Mouse (Mus musculus): ENCODE measurements at regions not wholly inside any gene's neighbourhood (a gene's known extent, or its start where the extent isn't known, plus 50 kb on each side); places are given as distances from the start of the nearest gene placed in this dataset.

DNA sequence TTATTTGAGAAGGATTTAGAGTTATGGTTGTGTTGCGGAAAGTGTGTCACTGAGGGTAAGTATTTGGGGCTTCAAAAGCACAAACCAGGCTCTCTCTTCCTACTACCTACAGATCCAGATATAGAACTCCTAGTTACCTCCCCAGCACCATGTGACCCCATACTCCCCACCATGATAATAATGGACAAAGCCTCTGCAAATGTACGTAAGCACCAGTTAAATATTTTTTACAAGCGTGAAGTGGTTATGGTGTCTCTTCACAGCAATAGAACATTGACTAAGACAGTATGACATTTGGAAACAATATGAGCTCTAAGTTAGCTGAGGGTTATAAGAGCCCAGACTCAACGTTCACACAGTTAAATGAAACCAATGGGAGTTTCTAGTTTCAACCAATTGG, 233.8 kb upstream of the Fshr start:
- H3K27ac ChIP-seq (ENCODE audit: insufficient read depth, low read depth, low read length, poor library complexity, severe bottlenecking) = no peak overlapping the region
- DNase-seq (ENCODE audit: low read depth, low spot score) = no peak
- TF ChIP-seq MAFK (IDR thresholded peaks at IDR 0.05; ENCODE audit: insufficient read depth, low read depth, low read length) (no peak), ZNF384 (IDR thresholded peaks at IDR 0.05; ENCODE audit: low read depth, low read length) (no peak), CHD2 (IDR thresholded peaks at IDR 0.05; ENCODE audit: low read depth, low read length) (no peak)
- H3K9ac ChIP-seq (ENCODE audit: insufficient read depth, low read depth, low read length, poor library complexity, severe bottlenecking) = no peak overlapping the region
- no peaks in the 10 kb centered on the region for H3K9me3 ChIP-seq (ENCODE audit: control insufficient read depth, insufficient read depth, low read depth, low read length)
- in situ Hi-C loops (cut with MboI; ENCODE audit: low sequenced_read_pairs in 2 of 2, unreplicated experiment in 2 of 2) = no loop called here
- H3K36me3 ChIP-seq (ENCODE audit: control insufficient read depth, insufficient read depth, low read length, poor library complexity, severe bottlenecking) = no peaks in the 10 kb centered on the region
- no peak overlapping the region for H3K4me3 ChIP-seq (ENCODE audit: insufficient read depth in 1 of 2, low read depth in 1 of 2, low read length in 2 of 2, poor library complexity in 1 of 2, severe bottlenecking in 1 of 2)
- no peaks in the 10 kb centered on the region for H3K4me1 ChIP-seq (ENCODE audit: control insufficient read depth in 2 of 2, insufficient read depth in 2 of 2, low read length in 2 of 2, poor library complexity in 1 of 2)

DNA sequence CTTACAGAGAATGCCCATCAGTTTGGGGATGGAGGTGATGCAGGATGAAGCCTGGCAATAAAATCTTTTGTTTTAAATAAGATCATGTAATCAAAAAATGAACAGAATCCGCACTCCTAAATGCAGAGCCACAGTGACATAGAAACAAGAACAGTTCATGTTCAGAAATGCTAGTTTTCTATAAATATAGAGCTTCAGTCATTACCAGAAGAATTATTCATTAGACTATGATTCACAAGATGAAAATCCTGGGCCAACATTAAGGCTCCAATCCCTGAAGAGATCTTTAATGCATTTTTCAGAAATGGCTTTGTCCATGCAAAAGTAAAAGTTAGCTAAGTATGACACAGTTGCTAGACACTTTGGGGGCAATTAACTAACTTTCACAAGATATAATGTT, 209.6 kb upstream of the Fshr start:
- Histone ChIP-seq H3K9me3 (ENCODE audit: control insufficient read depth, insufficient read depth, low read depth, low read length) (no peaks in the 10 kb centered on the region), H3K36me3 (ENCODE audit: control insufficient read depth, insufficient read depth, low read length, poor library complexity, severe bottlenecking) (no peaks in the 10 kb centered on the region), H3K27ac (ENCODE audit: insufficient read depth, low read depth, low read length, poor library complexity, severe bottlenecking) (no peak overlapping the region), H3K4me1 (ENCODE audit: control insufficient read depth in 2 of 2, insufficient read depth in 2 of 2, low read length in 2 of 2, poor library complexity in 1 of 2) (no peaks in the 10 kb centered on the region), H3K4me3 (ENCODE audit: insufficient read depth in 1 of 2, low read depth in 1 of 2, low read length in 2 of 2, poor library complexity in 1 of 2, severe bottlenecking in 1 of 2) (no peak overlapping the region), H3K9ac (ENCODE audit: insufficient read depth, low read depth, low read length, poor library complexity, severe bottlenecking) (no peak overlapping the region)
- TF ChIP-seq ZC3H11A (IDR thresholded peaks at IDR 0.05; ENCODE audit: borderline replicate concordance, low read depth, low read length) = no peak
- no peak for TF ChIP-seq ZNF384 (IDR thresholded peaks at IDR 0.05; ENCODE audit: low read depth, low read length)
- TF ChIP-seq HCFC1 (IDR thresholded peaks at IDR 0.05; ENCODE audit: borderline replicate concordance, insufficient read depth, low read length) = no peak
- TF ChIP-seq CHD2 (IDR thresholded peaks at IDR 0.05; ENCODE audit: low read depth, low read length) = no peak
- no peak for TF ChIP-seq MAFK (IDR thresholded peaks at IDR 0.05; ENCODE audit: insufficient read depth, low read depth, low read length)
- DNase-seq (ENCODE audit: low read depth, low spot score) = no peak
- in situ Hi-C loops (cut with MboI; ENCODE audit: low sequenced_read_pairs in 2 of 2, unreplicated experiment in 2 of 2) = no loop called here

DNA sequence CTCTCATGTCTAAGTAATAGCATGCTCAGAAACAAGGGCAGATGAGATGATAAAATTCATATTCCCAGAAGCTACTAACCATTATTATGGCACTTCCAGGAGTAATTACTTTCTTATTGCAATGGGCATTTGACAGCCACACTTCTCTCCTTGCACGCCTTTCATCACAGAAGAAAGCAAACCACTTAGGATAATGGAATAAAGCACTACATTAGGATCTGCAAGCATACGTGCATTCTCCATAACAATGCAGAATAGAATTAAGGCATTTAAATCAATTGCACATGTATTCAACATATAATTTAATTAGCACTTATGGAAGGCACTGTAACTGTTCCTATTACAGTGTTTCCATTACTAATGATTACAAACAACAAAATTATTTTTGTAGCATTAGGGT, 205.1 kb upstream of the Fshr start:
- H3K27ac ChIP-seq (ENCODE audit: insufficient read depth, low read depth, low read length, poor library complexity, severe bottlenecking) = no peak overlapping the region
- no peaks in the 10 kb centered on the region for H3K36me3 ChIP-seq (ENCODE audit: control insufficient read depth, insufficient read depth, low read length, poor library complexity, severe bottlenecking)
- no peak overlapping the region for H3K4me3 ChIP-seq (ENCODE audit: insufficient read depth in 1 of 2, low read depth in 1 of 2, low read length in 2 of 2, poor library complexity in 1 of 2, severe bottlenecking in 1 of 2)
- in situ Hi-C loops (cut with MboI; ENCODE audit: low sequenced_read_pairs in 2 of 2, unreplicated experiment in 2 of 2) = no loop called here
- DNase-seq (ENCODE audit: low read depth, low spot score) = no peak
- H3K9me3 ChIP-seq (ENCODE audit: control insufficient read depth, insufficient read depth, low read depth, low read length) = no peaks in the 10 kb centered on the region
- H3K4me1 ChIP-seq (ENCODE audit: control insufficient read depth in 2 of 2, insufficient read depth in 2 of 2, low read length in 2 of 2, poor library complexity in 1 of 2) = no peaks in the 10 kb centered on the region
- H3K9ac ChIP-seq (ENCODE audit: insufficient read depth, low read depth, low read length, poor library complexity, severe bottlenecking) = no peak overlapping the region
- TF ChIP-seq ZC3H11A (IDR thresholded peaks at IDR 0.05; ENCODE audit: borderline replicate concordance, low read depth, low read length) (no peak), HCFC1 (IDR thresholded peaks at IDR 0.05; ENCODE audit: borderline replicate concordance, insufficient read depth, low read length) (no peak), CHD2 (IDR thresholded peaks at IDR 0.05; ENCODE audit: low read depth, low read length) (no peak)

DNA sequence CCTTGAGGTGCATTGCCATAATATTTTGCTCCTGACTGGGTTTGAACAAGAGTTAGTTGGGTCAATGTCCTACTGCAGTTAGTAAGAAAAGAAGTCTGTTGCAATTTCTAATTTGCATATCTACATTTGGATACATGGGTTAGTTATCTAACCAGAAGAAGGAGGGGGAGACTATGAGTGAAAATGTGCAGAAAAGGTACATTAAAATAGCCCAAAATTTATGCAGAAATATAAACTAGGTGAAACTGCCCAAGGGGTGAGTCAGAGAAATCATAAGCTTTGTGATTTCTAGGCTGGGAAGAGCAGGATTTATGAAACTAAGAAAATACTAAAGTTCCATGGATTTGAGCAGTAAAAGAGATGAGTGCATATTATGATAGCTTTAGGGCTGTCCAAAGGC, 156.8 kb upstream of the Fshr start:
- no peak for TF ChIP-seq ZC3H11A (IDR thresholded peaks at IDR 0.05; ENCODE audit: borderline replicate concordance, low read depth, low read length)
- TF ChIP-seq HCFC1 (IDR thresholded peaks at IDR 0.05; ENCODE audit: borderline replicate concordance, insufficient read depth, low read length) = no peak
- TF ChIP-seq CHD2 (IDR thresholded peaks at IDR 0.05; ENCODE audit: low read depth, low read length) = no peak
- no peak for TF ChIP-seq ZNF384 (IDR thresholded peaks at IDR 0.05; ENCODE audit: low read depth, low read length)
- TF ChIP-seq MAFK (IDR thresholded peaks at IDR 0.05; ENCODE audit: insufficient read depth, low read depth, low read length) = no peak
- Histone ChIP-seq H3K4me3 (ENCODE audit: insufficient read depth in 1 of 2, low read depth in 1 of 2, low read length in 2 of 2, poor library complexity in 1 of 2, severe bottlenecking in 1 of 2) (no peak overlapping the region), H3K9me3 (ENCODE audit: control insufficient read depth, insufficient read depth, low read depth, low read length) (no peaks in the 10 kb centered on the region), H3K36me3 (ENCODE audit: control insufficient read depth, insufficient read depth, low read length, poor library complexity, severe bottlenecking) (no peaks in the 10 kb centered on the region), H3K9ac (ENCODE audit: insufficient read depth, low read depth, low read length, poor library complexity, severe bottlenecking) (no peak overlapping the region), H3K4me1 (ENCODE audit: control insufficient read depth in 2 of 2, insufficient read depth in 2 of 2, low read length in 2 of 2, poor library complexity in 1 of 2) (no peaks in the 10 kb centered on the region), H3K27ac (ENCODE audit: insufficient read depth, low read depth, low read length, poor library complexity, severe bottlenecking) (no peak overlapping the region)
- DNase-seq (ENCODE audit: low read depth, low spot score) = no peak
- in situ Hi-C loops (cut with MboI; ENCODE audit: low sequenced_read_pairs in 2 of 2, unreplicated experiment in 2 of 2) = no loop called here

DNA sequence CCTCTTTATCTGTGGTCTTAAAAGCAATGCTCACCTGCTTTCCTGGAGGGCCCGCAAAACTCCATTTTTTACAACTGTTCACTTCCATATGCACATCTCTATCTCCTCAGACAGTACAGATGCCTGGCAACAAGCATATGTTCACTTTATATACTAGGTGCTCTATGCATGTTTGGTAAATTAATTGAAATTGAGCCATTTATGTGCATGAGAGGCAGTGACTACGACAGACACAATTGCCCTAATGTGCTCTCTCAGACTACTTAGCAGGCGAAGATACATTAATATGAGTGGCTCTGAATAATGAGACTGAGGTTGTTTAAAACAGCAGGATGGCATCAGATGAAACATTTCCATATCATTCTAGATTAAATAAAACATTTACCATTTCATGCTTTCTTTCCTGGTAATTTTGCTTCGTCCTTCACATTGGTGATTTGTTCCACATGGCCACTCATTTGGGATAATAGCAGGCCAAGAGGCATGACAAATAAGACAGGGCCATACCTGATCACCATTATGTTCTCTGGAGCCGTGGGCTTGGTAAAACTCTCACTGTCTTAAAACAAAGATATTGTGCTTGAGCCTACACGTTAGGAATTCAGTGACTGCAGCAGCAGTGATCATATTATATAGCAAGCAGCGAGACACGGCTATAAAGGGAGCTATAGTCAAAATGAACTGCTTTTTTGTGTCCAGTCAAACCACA, 140.2 kb upstream of the Fshr start:
- in situ Hi-C loops (cut with MboI; ENCODE audit: low sequenced_read_pairs in 2 of 2, unreplicated experiment in 2 of 2) = no loop called here
- Histone ChIP-seq H3K4me1 (ENCODE audit: control insufficient read depth in 2 of 2, insufficient read depth in 2 of 2, low read length in 2 of 2, poor library complexity in 1 of 2) (no peaks in the 10 kb centered on the region), H3K9ac (ENCODE audit: insufficient read depth, low read depth, low read length, poor library complexity, severe bottlenecking) (no peak overlapping the region), H3K27ac (ENCODE audit: insufficient read depth, low read depth, low read length, poor library complexity, severe bottlenecking) (no peak overlapping the region), H3K36me3 (ENCODE audit: control insufficient read depth, insufficient read depth, low read length, poor library complexity, severe bottlenecking) (no peaks in the 10 kb centered on the region), H3K4me3 (ENCODE audit: insufficient read depth in 1 of 2, low read depth in 1 of 2, low read length in 2 of 2, poor library complexity in 1 of 2, severe bottlenecking in 1 of 2) (no peak overlapping the region), H3K9me3 (ENCODE audit: control insufficient read depth, insufficient read depth, low read depth, low read length) (no peaks in the 10 kb centered on the region)
- TF ChIP-seq ZC3H11A (IDR thresholded peaks at IDR 0.05; ENCODE audit: borderline replicate concordance, low read depth, low read length) (no peak), HCFC1 (IDR thresholded peaks at IDR 0.05; ENCODE audit: borderline replicate concordance, insufficient read depth, low read length) (no peak), ZNF384 (IDR thresholded peaks at IDR 0.05; ENCODE audit: low read depth, low read length) (no peak), CHD2 (IDR thresholded peaks at IDR 0.05; ENCODE audit: low read depth, low read length) (no peak), MAFK (IDR thresholded peaks at IDR 0.05; ENCODE audit: insufficient read depth, low read depth, low read length) (no peak)
- no peak for DNase-seq (ENCODE audit: low read depth, low spot score)
